Mouse (Mus musculus) spleen, adult 2 months (tissue): ENCODE data around the gene Selp.

ENCODE experiments used
- CTCF ChIP-seq: fragments of 200-500 bp; IDR thresholded peaks from 2 replicates; pipeline ENCODE4 v1.5.1; 2011; ENCODE audit warnings: mild to moderate bottlenecking, inconsistent platforms; ENCODE audit not compliant: insufficient read depth, insufficient read length, insufficient replicate concordance; ENCODE audit errors: extremely low read depth
- POLR2A ChIP-seq: fragments of 200-500 bp; IDR thresholded peaks from 2 replicates; pipeline ENCODE4 v1.6.1; 2011; ENCODE audit warnings: low read depth, low read length, inconsistent platforms

- TF ChIP-seq POLR2A = no peak
- TF ChIP-seq CTCF = no peak
Observed at GRCm38 (mm10) chr1:164154983-164155382, 39.9 kb downstream of the Selp start.
